Mouse (Mus musculus): Measurements from ENCODE around the gene Nr1h4.
"Not testable (repeated sequence)": the region's sequence is repeated elsewhere in the genome, so short reads cannot be mapped to it uniquely, and the experiment has no call there.

- not testable (repeated sequence) for TF ChIP-seq CTCF (IDR thresholded peaks at IDR 0.05; ENCODE audit: low read depth); EP300 (optimal IDR thresholded peaks at IDR 0.05)
Measured at GRCm38 (mm10) chr10:89554885-89555284, 21.5 kb upstream of the Nr1h4 start.

All from stomach, postnatal 0 days (tissue).